Comparison of ENCODE assay signal across 9 mouse cellular contexts in the genomic region with DNA sequence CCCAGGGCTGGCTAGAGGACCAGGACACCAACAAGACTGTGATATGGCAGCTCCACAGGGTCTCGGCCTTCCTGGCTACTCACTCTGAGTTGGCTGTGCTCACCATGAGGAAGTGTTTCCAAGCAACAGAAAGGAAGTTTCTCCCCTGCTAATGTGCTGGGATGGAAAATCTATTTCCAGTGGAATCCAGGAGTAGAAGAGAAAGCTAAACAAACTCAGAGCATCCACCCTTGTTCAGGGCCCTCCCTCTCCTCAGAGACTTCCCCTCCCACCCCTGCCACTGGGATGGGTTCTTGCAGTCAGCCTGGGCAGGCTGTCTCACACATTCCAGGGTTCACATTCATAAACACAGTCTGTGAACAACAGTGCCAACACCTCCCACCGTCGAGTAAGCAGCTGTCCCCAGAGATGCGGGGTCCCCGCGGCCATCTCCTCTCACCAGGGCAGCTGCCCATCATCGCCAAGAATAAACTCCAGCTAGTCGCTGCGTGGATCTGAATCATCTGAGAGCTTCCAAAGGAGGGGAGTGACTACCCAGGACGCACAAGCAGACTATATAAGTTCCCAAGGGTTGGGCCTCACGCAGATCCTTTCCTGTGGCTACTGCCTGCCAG. TPM values are rescaled to one million over a fixed set of nuclear protein-coding genes. Genes with fewer than 3 reads are reported as not detected.
A peak's percentile ranks its signal among the peaks of the same experiment; 100 is the strongest.
DNase-seq lines count a peak whose midpoint lies in the region; TF ChIP-seq lines count a peak whose summit lies in the region.
"Had no signal": no experiment of that assay in that cellular context is flagged by ENCODE, and none has a peak within 500 bp of the region (broad histone marks: within the 10 kb centered on the region; RNA-seq: fewer than 3 reads in every experiment).

Mustn1 (plus strand) TSS at position 243 of the 614 bp plus-strand sequence.

- peak; percentile 62 for DNase-seq in 3T3-L1 (ENCODE audit: low read depth, low spot score)
- DNase-seq in Muller cell, postnatal 12 days (ENCODE audit: inconsistent ontology term): peak; percentile 54
- peak; percentile 71 to 78 for DNase-seq in heart, adult 2 months
- DNase-seq in kidney, postnatal 4 days: peak; percentile 34 to 55
- no peak for DNase-seq in testis, postnatal 14 days (ENCODE audit: low spot score)
- DNase-seq in ovary, postnatal 14 days (ENCODE audit: low spot score): no peak
- no peak for DNase-seq in cerebellum, adult 11-12 months

- peak; percentile 71 for TF ChIP-seq EP300 in heart, adult 2 months (IDR thresholded peaks at IDR 0.05; ENCODE audit: insufficient read depth, low read depth, low read length)

- H3K79me2 ChIP-seq in heart, adult 2 months (replicated peaks; ENCODE audit: control insufficient read depth, insufficient read depth, low read length): no peaks in the 10 kb centered on the region

- TF ChIP-seq POLR2A in heart, adult 2 months (IDR thresholded peaks at IDR 0.05; ENCODE audit: insufficient read depth, low read depth, low read length): peak; percentile 77
- no peak for TF ChIP-seq POLR2A in small intestine, adult 2 months (IDR thresholded peaks at IDR 0.05; ENCODE audit: low read depth, low read length)

- peak within 1 kb of the TSS; percentile 31 for H3K4me3 ChIP-seq in heart, adult 2 months
- peak within 1 kb of the TSS; percentile 45 for H3K4me3 ChIP-seq in small intestine, adult 2 months (ENCODE audit: low read depth, low read length)

- peaks cover 13% of the 10 kb centered on the region for H3K4me1 ChIP-seq in heart, adult 2 months (ENCODE audit: control insufficient read depth, insufficient read depth, low read length)
- peaks cover 5% of the 10 kb centered on the region; the same call in 1 of the 2 replicates for H3K4me1 ChIP-seq in small intestine, adult 2 months (ENCODE audit: control insufficient read depth, insufficient read depth, insufficient read length, low read length)

- H3K27ac ChIP-seq in heart, adult 2 months: peak within 1 kb of the TSS; percentile 85
- H3K27ac ChIP-seq in small intestine, adult 2 months (ENCODE audit: insufficient read depth, low read depth, low read length): peak within 1 kb of the TSS; percentile 78
- H3K27ac ChIP-seq: liver, embryonic 14.5 days had no signal

- peak within 1 kb of the TSS; percentile 55 for H3K9ac ChIP-seq in heart, adult 2 months (ENCODE audit: low read depth, low read length)
- H3K9ac ChIP-seq: liver, embryonic 14.5 days had no signal

- WGBS in heart, adult 2 months: 23% methylated on average over 11 of the region's 11 CpGs
- 69% methylated on average over 11 of the region's 11 CpGs for WGBS in small intestine, adult 2 months

- TF ChIP-seq CTCF in heart, adult 2 months (IDR thresholded peaks at IDR 0.05): no peak
- TF ChIP-seq CTCF in small intestine, adult 2 months (IDR thresholded peaks at IDR 0.05; ENCODE audit: extremely low read depth, insufficient read length, insufficient replicate concordance, low read depth, low read length): no peak

- intact Hi-C loops in heart, adult 2 months (cut with DNase I): no loop called here

- H3K27me3 ChIP-seq in heart, adult 2 months (ENCODE audit: control insufficient read depth, insufficient read depth, low read length): no peaks in the 10 kb centered on the region
- no peaks in the 10 kb centered on the region for H3K27me3 ChIP-seq in small intestine, adult 2 months (ENCODE audit: control insufficient read depth, insufficient read depth, low read length)

- no peaks in the 10 kb centered on the region for H3K36me3 ChIP-seq in heart, adult 2 months (ENCODE audit: control insufficient read depth, insufficient read depth, low read length)
- peaks cover 3% of the 10 kb centered on the region; the same call in 1 of the 2 replicates for H3K36me3 ChIP-seq in small intestine, adult 2 months (ENCODE audit: control insufficient read depth, insufficient read depth, low read length)

RNA-seq across cellular contexts. Expression of gene Mustn1, which starts in this region (rescaled TPM):
- 10 to 100 TPM; 14.4 to 15.9 TPM for total RNA-seq in heart, adult 2 months (2021)
- polyA plus RNA-seq in heart, adult 2 months (2012; rRNA removed): 13.6 and 17.7 TPM in 2 replicates
- 12.9 and 22.9 TPM in 2 replicates for polyA plus RNA-seq in small intestine, adult 2 months (2012; rRNA removed)

Comparison
In these comparisons a context has a peak if more than half of its experiments do, and no peak if none do; other contexts are left out.
1. DNase-seq: peak in 3T3-L1 (single experiment), Muller cell, postnatal 12 days (single experiment), heart, adult 2 months (2 of 2) and kidney, postnatal 4 days (2 of 2); none in testis, postnatal 14 days (single experiment), ovary, postnatal 14 days (single experiment) and cerebellum, adult 11-12 months (single experiment).